Mouse (Mus musculus) liver, embryonic 14.5 days (tissue): ENCODE results near the gene Qpctl. TPM values are rescaled to one million over a fixed set of nuclear protein-coding genes. Genes with fewer than 3 reads are reported as not detected.

Experiments used
- ATAC-seq: fragments of 200-750 bp; cut with Nextera tagmentation; 2 replicates; pipeline ENCODE4 v1.8.0; 2017; ENCODE audit warnings: moderate number of reproducible peaks, mild to moderate bottlenecking, moderate library complexity; ENCODE audit not compliant: insufficient read depth
- DNase-seq, 3 experiments: peaks; one replicate each; pipeline ENCODE4 v3.0.0-alpha.2; 2012 to 2013; ENCODE audit warnings: low read depth in 3 of 3, low spot score in 3 of 3
- H3K27ac ChIP-seq: fragments of 300-500 bp; sonication (generic); 2 replicates; pipeline ENCODE4 v1.5.1; 2014; ENCODE audit warnings: moderate library complexity, mild to moderate bottlenecking, control low read depth, inconsistent platforms
- H3K27me3 ChIP-seq: fragments of 300-500 bp; sonication (generic); 2 replicates; pipeline ENCODE4 v1.6.1; 2014; ENCODE audit warnings: mild to moderate bottlenecking, low read length, moderate library complexity; ENCODE audit not compliant: control insufficient read depth, insufficient read depth
- H3K36me3 ChIP-seq: fragments of 300-500 bp; sonication (generic); replicated peaks from 2 replicates; pipeline ENCODE4 v1.6.1; 2014; ENCODE audit warnings: low read depth; ENCODE audit not compliant: control insufficient read depth, insufficient read depth
- H3K4me1 ChIP-seq, 2 experiments: fragments of 200-500 bp in 1 of 2; fragments of 300-500 bp in 1 of 2; sonication (generic) in 1 of 2; replicated peaks; 2 replicates each; pipeline ENCODE4 v1.6.1; 2012 to 2014; ENCODE audit warnings: antibody characterized with exemption in 1 of 2, inconsistent platforms in 1 of 2, low read length in 1 of 2; ENCODE audit not compliant: control insufficient read depth in 2 of 2, insufficient read depth in 2 of 2
- H3K4me2 ChIP-seq: fragments of 300-500 bp; sonication (generic); 2 replicates; pipeline ENCODE4 v1.6.1; 2014; ENCODE audit warnings: low read depth, mild to moderate bottlenecking, control low read depth, moderate library complexity
- H3K4me3 ChIP-seq, 2 experiments: fragments of 200-500 bp in 1 of 2; fragments of 300-500 bp in 1 of 2; sonication (generic) in 1 of 2; 2 replicates each; pipeline ENCODE4 v1.5.1; 2012 to 2014; ENCODE audit warnings: low read depth in 2 of 2, low read length in 2 of 2, mild to moderate bottlenecking in 2 of 2, control low read depth in 1 of 2, inconsistent platforms in 1 of 2, moderate library complexity in 1 of 2; ENCODE audit not compliant: insufficient read depth in 1 of 2
- H3K9ac ChIP-seq: fragments of 300-500 bp; sonication (generic); replicated peaks from 2 replicates; pipeline ENCODE4 v1.6.1; 2014; ENCODE audit warnings: mild to moderate bottlenecking, control low read depth, moderate library complexity
- H3K9me3 ChIP-seq: fragments of 300-500 bp; sonication (generic); 2 replicates; pipeline ENCODE4 v1.6.1; 2016; ENCODE audit warnings: low read length, mixed read lengths; ENCODE audit not compliant: control insufficient read depth
- CTCF ChIP-seq: IDR thresholded peaks from 2 replicates; pipeline ENCODE4 v1.5.1; 2016; ENCODE audit warnings: antibody characterized with exemption, low read depth, control low read depth
- EP300 ChIP-seq: IDR thresholded peaks from 2 replicates; pipeline ENCODE4 v1.6.1; 2016; ENCODE audit warnings: antibody characterized with exemption, low read depth
- WGBS: fragments of 180-500 bp; shearing (Covaris S2); extraction: QIAGEN DNeasy Blood & Tissue Kit; methylation state at CpG from one replicate; pipeline ENCODE4 v1.1.7; 2014; ENCODE audit not compliant: insufficient replicate concordance; 5-methylcytosine and 5-hydroxymethylcytosine counted together
- polyA plus RNA-seq, 2 experiments: library from polyadenylated mRNA; depleted of rRNA in 1 of 2; stranded (reverse) in 1 of 2; unstranded in 1 of 2; fragments of >200 nt; fragmentation: Nextera tagmentation in 1 of 2; extraction: Ambion mirVana in 1 of 2; gene quantifications; 2 replicates each; pipeline versions ENCODE4 v1.2.1 to v1.2.3; 2012 to 2014

The Qpctl gene
- polyA plus RNA-seq, 2 experiments, result 2.2 to 2.3 TPM

- 74% methylated on average over 2 of the region's 2 CpGs for WGBS
- H3K36me3 ChIP-seq, result no peaks in the 10 kb centered on the region
- no peak overlapping the region for H3K9ac ChIP-seq
- no peaks in the 10 kb centered on the region for H3K9me3 ChIP-seq
- TF ChIP-seq CTCF (no peak), EP300 (no peak)
- H3K4me1 ChIP-seq, result peaks cover 11 to 23% of the 10 kb centered on the region in 2 experiments
- no peak overlapping the region for H3K4me2 ChIP-seq
- ATAC-seq (no peak), DNase-seq (no peak)
- peaks cover 10% of the 10 kb centered on the region for H3K27me3 ChIP-seq
- H3K4me3 ChIP-seq, result no peak overlapping the region
- no peak overlapping the region for H3K27ac ChIP-seq
Observed at GRCm38 (mm10) chr7:19184250-19184649, 35.2 kb upstream of the Qpctl start.

- peak overlapping the region; percentile 59 for H3K9ac ChIP-seq
- H3K4me1 ChIP-seq, result peaks cover 11 to 27% of the 10 kb centered on the region in 2 experiments
- H3K36me3 ChIP-seq, result no peaks in the 10 kb centered on the region
- H3K4me2 ChIP-seq, result peak overlapping the region; percentile 73
- H3K27me3 ChIP-seq, result peaks cover 43% of the 10 kb centered on the region
- WGBS, result under 1% methylated on average over 27 of the region's 27 CpGs
- H3K27ac ChIP-seq, result no peak overlapping the region
- TF ChIP-seq CTCF, result 0 out of 2 replicates have a peak, but pooled peaks have one; percentile 9
- no peak for TF ChIP-seq EP300
- peak; percentile 43; the same call in 1 of the 2 replicates for ATAC-seq
- H3K4me3 ChIP-seq, result peak overlapping the region; percentile 63 to 85
- no peak for DNase-seq
- H3K9me3 ChIP-seq, result no peaks in the 10 kb centered on the region
Observed at GRCm38 (mm10) chr7:19180862-19181429, 31.9 kb upstream of the Qpctl start.

GRCm38 (mm10) chr7:19179936-19180335, 30.8 kb upstream of the Qpctl start:
- 36% methylated on average over 6 of the region's 6 CpGs for WGBS
- H3K27me3 ChIP-seq, result peaks cover 51% of the 10 kb centered on the region

GRCm38 (mm10) chr7:19179173-19179572, 30.1 kb upstream of the Qpctl start:
- Histone ChIP-seq H3K4me2 (peak overlapping the region; percentile 44), H3K4me3 (peak overlapping the region in 1 of 2 experiments; percentile 16; a peak in 1 of 4 replicates), H3K27me3 (peaks cover 54% of the 10 kb centered on the region), H3K4me1 (peaks cover 11 to 27% of the 10 kb centered on the region in 2 experiments), H3K27ac (no peak overlapping the region), H3K9me3 (no peaks in the 10 kb centered on the region), H3K36me3 (no peaks in the 10 kb centered on the region), H3K9ac (no peak overlapping the region)
- DNase-seq (peak in 1 of 3 experiments; percentile 44), ATAC-seq (peak; percentile 34; the same call in 1 of the 2 replicates)
- TF ChIP-seq CTCF, result peak; percentile 77
- no peak for TF ChIP-seq EP300
- under 1% methylated on average over 32 of the region's 32 CpGs for WGBS

More at GRCm38 (mm10) chr7:19179936-19180335, 30.8 kb upstream of the Qpctl start:
- DNase-seq (no peak), ATAC-seq (no peak)
- H3K9ac ChIP-seq, result no peak overlapping the region; the same call in 1 of the 2 replicates
- H3K27ac ChIP-seq, result no peak overlapping the region
- no peaks in the 10 kb centered on the region for H3K9me3 ChIP-seq
- peak overlapping the region; percentile 44 for H3K4me2 ChIP-seq
- peaks cover 11 to 27% of the 10 kb centered on the region in 2 experiments for H3K4me1 ChIP-seq
- TF ChIP-seq CTCF, result no peak
- TF ChIP-seq EP300, result no peak
- peak overlapping the region in 1 of 2 experiments; percentile 16; a peak in 1 of 4 replicates for H3K4me3 ChIP-seq
- no peaks in the 10 kb centered on the region for H3K36me3 ChIP-seq

- peaks cover 54% of the 10 kb centered on the region for H3K27me3 ChIP-seq
- 0 out of 4 replicates have a peak overlapping the region, but pooled peaks of 1 of the 2 experiments have one; percentile 2 for H3K4me3 ChIP-seq
- no peak overlapping the region for H3K27ac ChIP-seq
- H3K4me1 ChIP-seq, result peaks cover 11 to 27% of the 10 kb centered on the region in 2 experiments
- peak in 1 of 3 experiments; percentile 47 for DNase-seq
- no peaks in the 10 kb centered on the region for H3K9me3 ChIP-seq
- no peak; the same call in 1 of the 2 replicates for ATAC-seq
- TF ChIP-seq EP300 (no peak), CTCF (peak; percentile 96)
- H3K36me3 ChIP-seq, result no peaks in the 10 kb centered on the region
- WGBS, result 3% methylated on average over 27 of the region's 27 CpGs
- no peak overlapping the region for H3K9ac ChIP-seq
- peak overlapping the region; percentile 44; the same call in 1 of the 2 replicates for H3K4me2 ChIP-seq
Observed at GRCm38 (mm10) chr7:19178443-19179092, 29.5 kb upstream of the Qpctl start.
